ENCODE assay signal across 12 mouse cellular contexts in the genomic region with DNA sequence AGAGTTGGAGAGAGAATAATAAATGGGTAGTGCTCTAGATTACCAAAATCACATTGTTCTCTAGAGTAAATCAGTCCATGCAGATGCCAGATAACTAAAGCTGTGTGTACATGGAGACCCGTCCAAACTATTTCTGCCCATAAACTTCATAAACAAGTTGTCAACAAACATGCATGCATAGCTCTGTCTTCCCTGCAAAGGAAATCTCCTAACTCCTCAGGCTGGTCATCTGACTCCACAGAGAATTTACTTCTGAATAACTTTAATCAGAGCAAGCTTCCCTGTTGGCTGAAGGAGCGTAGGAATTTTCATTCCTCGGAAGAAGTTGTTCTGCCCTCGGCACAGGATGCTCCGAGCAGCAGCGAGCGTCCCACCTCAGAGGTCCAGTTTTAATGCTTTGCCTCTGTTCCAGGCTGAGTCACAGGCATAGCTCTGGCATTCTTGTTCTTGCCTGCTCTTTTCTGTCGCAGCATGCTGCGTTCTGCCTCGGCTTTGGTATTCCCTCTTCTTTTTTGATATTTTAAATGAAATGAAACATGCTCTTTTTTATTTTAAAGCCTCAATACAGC. TPM values are rescaled to one million over a fixed set of nuclear protein-coding genes. Genes with fewer than 3 reads are reported as not detected.
DNase-seq lines count a peak whose midpoint lies in the region; ATAC-seq and TF ChIP-seq lines count a peak whose summit lies in the region.
"Had no signal": no experiment of that assay in that cellular context is flagged by ENCODE, and none has a peak within 500 bp of the region (broad histone marks: within the 10 kb centered on the region; RNA-seq: fewer than 3 reads in every experiment).

No protein-coding gene starts in this region.

- H3K4me1 ChIP-seq in heart, embryonic 16.5 days (ENCODE audit: control insufficient read depth, insufficient read depth, low read length): no peaks in the 10 kb centered on the region
- no peaks in the 10 kb centered on the region for H3K4me1 ChIP-seq in intestine, embryonic 16.5 days (ENCODE audit: control insufficient read depth, insufficient read depth, low read length)
- H3K4me1 ChIP-seq in stomach, postnatal 0 days (replicated peaks; ENCODE audit: control insufficient read depth, insufficient read depth): no peaks in the 10 kb centered on the region
- H3K4me1 ChIP-seq: forebrain, embryonic 13.5 days had no signal

- no peak for TF ChIP-seq EP300 in stomach, postnatal 0 days (optimal IDR thresholded peaks at IDR 0.05)

- peak overlapping the region; percentile 3; the same call in 1 of the 2 replicates for H3K4me2 ChIP-seq in heart, embryonic 16.5 days (ENCODE audit: low read depth, low read length)
- H3K4me2 ChIP-seq in intestine, embryonic 16.5 days (ENCODE audit: low read depth, low read length): peak overlapping the region; percentile 1; the same call in 1 of the 2 replicates
- H3K4me2 ChIP-seq in stomach, postnatal 0 days (replicated peaks; ENCODE audit: low read depth): peak overlapping the region; percentile 15
- H3K4me2 ChIP-seq: forebrain, embryonic 13.5 days had no signal

- H3K27me3 ChIP-seq in heart, embryonic 16.5 days (ENCODE audit: control insufficient read depth, insufficient read depth, low read length): no peaks in the 10 kb centered on the region
- no peaks in the 10 kb centered on the region for H3K27me3 ChIP-seq in intestine, embryonic 16.5 days (replicated peaks; ENCODE audit: control insufficient read depth, insufficient read depth, low read length)
- H3K27me3 ChIP-seq in stomach, postnatal 0 days (ENCODE audit: control insufficient read depth, insufficient read depth, low read length): no peaks in the 10 kb centered on the region
- H3K27me3 ChIP-seq: forebrain, embryonic 13.5 days had no signal

- no peak overlapping the region for H3K27ac ChIP-seq in heart, embryonic 16.5 days (ENCODE audit: low read length)
- no peak overlapping the region for H3K27ac ChIP-seq in intestine, embryonic 16.5 days (ENCODE audit: low read length)
- no peak overlapping the region for H3K27ac ChIP-seq in stomach, postnatal 0 days (replicated peaks)
- H3K27ac ChIP-seq: forebrain, embryonic 13.5 days; macrophage had no signal

- no peaks in the 10 kb centered on the region for H3K36me3 ChIP-seq in heart, embryonic 16.5 days (ENCODE audit: control insufficient read depth, insufficient read depth)
- H3K36me3 ChIP-seq in intestine, embryonic 16.5 days (ENCODE audit: control insufficient read depth, insufficient read depth, low read length): no peaks in the 10 kb centered on the region
- no peaks in the 10 kb centered on the region for H3K36me3 ChIP-seq in stomach, postnatal 0 days (ENCODE audit: control insufficient read depth, insufficient read depth, low read length)

- no peak for DNase-seq in heart, postnatal 25 days (ENCODE audit: low spot score)
- DNase-seq in testis, postnatal 14 days (ENCODE audit: low spot score): peak; percentile 11
- no peak for DNase-seq in testis, postnatal 10 days (ENCODE audit: low spot score)
- no peak for DNase-seq in stomach, postnatal 0 days (ENCODE audit: low spot score)
- DNase-seq in spleen, adult 18-20 months: no peak
- DNase-seq: adrenal gland, postnatal 14 days; cerebellum, adult 8-10 months; thymus, adult 18-20 months had no signal

- intact Hi-C loops in heart, postnatal 25 days (cut with DNase I): no loop called here

- WGBS in heart, embryonic 16.5 days: 53% methylated on average over 10 of the region's 10 CpGs
- WGBS in intestine, embryonic 16.5 days: 39% methylated on average over 10 of the region's 10 CpGs
- WGBS in stomach, postnatal 0 days: 32% methylated on average over 10 of the region's 10 CpGs

- H3K4me3 ChIP-seq in heart, embryonic 16.5 days (ENCODE audit: low read length): no peak overlapping the region
- H3K4me3 ChIP-seq in intestine, embryonic 16.5 days (ENCODE audit: low read length): no peak overlapping the region
- no peak overlapping the region for H3K4me3 ChIP-seq in stomach, postnatal 0 days (ENCODE audit: low read depth, low read length)
- H3K4me3 ChIP-seq: forebrain, embryonic 13.5 days had no signal

- ATAC-seq in heart, embryonic 16.5 days (replicated peaks; ENCODE audit: extremely low read depth, insufficient read depth, low FRiP score): no peak
- ATAC-seq in intestine, embryonic 16.5 days: no peak
- ATAC-seq in stomach, postnatal 0 days (ENCODE audit: low FRiP score, low TSS enrichment): no peak
- ATAC-seq: forebrain, embryonic 13.5 days had no signal

- H3K9me3 ChIP-seq in heart, embryonic 16.5 days (replicated peaks; ENCODE audit: control insufficient read depth, low read length): no peaks in the 10 kb centered on the region
- no peaks in the 10 kb centered on the region for H3K9me3 ChIP-seq in intestine, embryonic 16.5 days (ENCODE audit: control insufficient read depth, low read length)
- no peaks in the 10 kb centered on the region for H3K9me3 ChIP-seq in stomach, postnatal 0 days (ENCODE audit: control insufficient read depth, low read length)
- H3K9me3 ChIP-seq: forebrain, embryonic 13.5 days had no signal

- no peak overlapping the region for H3K9ac ChIP-seq in heart, embryonic 16.5 days (ENCODE audit: low read length)
- no peak overlapping the region for H3K9ac ChIP-seq in intestine, embryonic 16.5 days (ENCODE audit: low read depth, low read length)
- H3K9ac ChIP-seq in stomach, postnatal 0 days (ENCODE audit: low read length): no peak overlapping the region
- H3K9ac ChIP-seq: forebrain, embryonic 13.5 days had no signal

- no peak for TF ChIP-seq CTCF in stomach, postnatal 0 days (IDR thresholded peaks at IDR 0.05; ENCODE audit: low read depth)

RNA-seq across cellular contexts. Expression of a gene that starts 41.8 kb away (rescaled TPM):
- polyA plus RNA-seq in heart, embryonic 16.5 days (2015; fragmentation: Nextera tagmentation; extraction: Ambion mirVana): 4.3 and 5.7 TPM in 2 replicates
- 1 to 10 TPM; 1.9 to 2.0 TPM for total RNA-seq in heart, postnatal 25 days (2021)
- polyA plus RNA-seq in intestine, embryonic 16.5 days (2015; fragmentation: Nextera tagmentation; extraction: Ambion mirVana): 7.7 and 8.9 TPM in 2 replicates
- polyA plus RNA-seq in stomach, postnatal 0 days (2015; fragmentation: Nextera tagmentation; extraction: Ambion mirVana): 4.9 and 5.0 TPM in 2 replicates
- polyA plus RNA-seq: macrophage had no signal
